Mouse (Mus musculus) lung, postnatal 25 days (tissue): Measurements from ENCODE around the gene Slc26a11.
"Not testable (repeated sequence)": the region's sequence is repeated elsewhere in the genome, so short reads cannot be mapped to it uniquely, and the experiment has no call there.

Source experiments
- DNase-seq: peaks from one replicate; pipeline ENCODE4 v3.0.0; 2022; ENCODE audit warnings: low spot score

The Slc26a11 gene

GRCm38 (mm10) chr11:119362769-119363533 is 7.6 kb downstream of the Slc26a11 start:
- no peak for DNase-seq

GRCm38 (mm10) chr11:119363534-119364145 is 8.3 kb downstream of the Slc26a11 start:
- peak; percentile 76 for DNase-seq

GRCm38 (mm10) chr11:119375425-119375824 is 20.1 kb downstream of the Slc26a11 start:
- no peak for DNase-seq

- no peak for DNase-seq
Measured at GRCm38 (mm10) chr11:119377326-119377725, 22.0 kb downstream of the Slc26a11 start.

GRCm38 (mm10) chr11:119378551-119378950 is 23.2 kb downstream of the Slc26a11 start:
- DNase-seq, result no peak

- no peak for DNase-seq
Measured at GRCm38 (mm10) chr11:119381631-119382337, 26.4 kb downstream of the Slc26a11 start.

- no peak for DNase-seq
Measured at GRCm38 (mm10) chr11:119382338-119382850, 27.0 kb downstream of the Slc26a11 start.

GRCm38 (mm10) chr11:119384904-119385303 is 29.5 kb downstream of the Slc26a11 start:
- DNase-seq, result peak; percentile 50

GRCm38 (mm10) chr11:119386306-119386705 is 30.9 kb downstream of the Slc26a11 start:
- DNase-seq, result no peak

GRCm38 (mm10) chr11:119387273-119387672 is 31.9 kb downstream of the Slc26a11 start:
- DNase-seq, result not testable (repeated sequence)

GRCm38 (mm10) chr11:119389851-119390270 is 34.5 kb downstream of the Slc26a11 start:
- DNase-seq, result peak; percentile 77

GRCm38 (mm10) chr11:119390271-119391231 is 35.2 kb downstream of the Slc26a11 start:
- peak; percentile 82 for DNase-seq

GRCm38 (mm10) chr11:119391386-119392000 is 36.1 kb downstream of the Slc26a11 start:
- DNase-seq, result peak; percentile 14

GRCm38 (mm10) chr11:119392001-119392614 is 36.8 kb downstream of the Slc26a11 start:
- peak; percentile 88 for DNase-seq

- peak; percentile 69 for DNase-seq
Measured at GRCm38 (mm10) chr11:119392800-119393482, 37.6 kb downstream of the Slc26a11 start, which contains the start of gene Rnf213. Rnf213 (plus strand) TSS chr11:119393100.

- DNase-seq, result no peak
Measured at GRCm38 (mm10) chr11:119393483-119393804, 38.1 kb downstream of the Slc26a11 start.

- DNase-seq, result no peak
Measured at GRCm38 (mm10) chr11:119394210-119394609, 38.9 kb downstream of the Slc26a11 start.

- DNase-seq, result no peak
Measured at GRCm38 (mm10) chr11:119395394-119395793, 40.0 kb downstream of the Slc26a11 start.

GRCm38 (mm10) chr11:119395931-119396330 is 40.6 kb downstream of the Slc26a11 start:
- DNase-seq, result no peak

- no peak for DNase-seq
Measured at GRCm38 (mm10) chr11:119396461-119396860, 41.1 kb downstream of the Slc26a11 start.
